Comparison of ENCODE assay signal across 31 mouse cellular contexts in genomic region chr11:23994160-23994559, GRCm38 (mm10).
DNase-seq lines count a peak whose midpoint lies in the region; ATAC-seq and TF ChIP-seq lines count a peak whose summit lies in the region.
"Had no signal": no experiment of that assay in that cellular context is flagged by ENCODE, and none has a peak within 500 bp of the region (broad histone marks: within the 10 kb centered on the region; RNA-seq: fewer than 3 reads in every experiment).

No protein-coding gene starts in this region.

- H3K4me2 ChIP-seq in intestine, embryonic 16.5 days (ENCODE audit: low read depth, low read length), result no peak overlapping the region
- H3K4me2 ChIP-seq: forebrain, embryonic 13.5 days; heart, embryonic 11.5 days; hindbrain, embryonic 12.5 days; limb, embryonic 15.5 days; liver, embryonic 13.5 days; midbrain, embryonic 13.5 days; neural tube, embryonic 13.5 days had no signal

- no peaks in the 10 kb centered on the region for H3K9me3 ChIP-seq in intestine, embryonic 16.5 days (ENCODE audit: control insufficient read depth, low read length)
- H3K9me3 ChIP-seq: forebrain, embryonic 13.5 days; hindbrain, embryonic 12.5 days; limb, embryonic 10.5 days; limb, embryonic 15.5 days; liver, embryonic 13.5 days; midbrain, embryonic 13.5 days; neural tube, embryonic 13.5 days had no signal

- H3K9ac ChIP-seq in intestine, embryonic 16.5 days (ENCODE audit: low read depth, low read length), result no peak overlapping the region
- H3K9ac ChIP-seq: forebrain, embryonic 13.5 days; hindbrain, embryonic 12.5 days; limb, embryonic 15.5 days; liver, embryonic 13.5 days; midbrain, embryonic 13.5 days; neural tube, embryonic 13.5 days had no signal

- H3K36me3 ChIP-seq in intestine, embryonic 16.5 days (ENCODE audit: control insufficient read depth, insufficient read depth, low read length), result no peaks in the 10 kb centered on the region
- H3K36me3 ChIP-seq: hindbrain, embryonic 12.5 days; limb, embryonic 10.5 days; limb, embryonic 15.5 days; liver, embryonic 13.5 days; midbrain, embryonic 13.5 days; neural tube, embryonic 13.5 days had no signal

- peak in 1 of 2 experiments; percentile 32 for DNase-seq in layer of hippocampus, adult 2 months (ENCODE audit: low spot score in 2 of 2)
- DNase-seq in layer of hippocampus, adult 11-12 months (ENCODE audit: low spot score), result no peak
- peak; percentile 34 to 36 for DNase-seq in right cerebral cortex, adult 2 months (ENCODE audit: low spot score in 2 of 2)
- no peak for DNase-seq in right cerebral cortex, postnatal 10 days (ENCODE audit: low spot score in 2 of 2)
- DNase-seq in telencephalon, adult 2 months (ENCODE audit: low read depth, low spot score), result peak; percentile 60
- DNase-seq in gastrocnemius, postnatal 10 days, result no peak
- DNase-seq: adrenal gland, adult 2 months; adrenal gland, postnatal 36 days; B cell, adult 2 months; cerebellum, adult 8-10 months; cerebellum, postnatal 36 days; gastrocnemius, postnatal 36 days; heart, adult 18-20 months; heart, postnatal 36 days; kidney, adult 11 months; kidney, postnatal 14 days; liver, embryonic 13.5 days; lung, adult 18-20 months; lung, postnatal 4 days; thymus, postnatal 14 days had no signal

- peak; percentile 82 for ATAC-seq in intestine, embryonic 16.5 days
- ATAC-seq: activated CD4-positive, CD25-positive, alpha-beta regulatory T cell, adult 4 months; forebrain, embryonic 13.5 days; hindbrain, postnatal 0 days; lung, postnatal 0 days; midbrain, embryonic 13.5 days had no signal

- no peak overlapping the region for H3K4me3 ChIP-seq in layer of hippocampus, adult 2 months
- H3K4me3 ChIP-seq in intestine, embryonic 16.5 days (ENCODE audit: low read length), result no peak overlapping the region
- H3K4me3 ChIP-seq: forebrain, embryonic 13.5 days; hindbrain, embryonic 12.5 days; limb, embryonic 10.5 days; limb, embryonic 15.5 days; liver, embryonic 13.5 days; midbrain, embryonic 13.5 days; neural tube, embryonic 13.5 days had no signal

- H3K4me1 ChIP-seq in intestine, embryonic 16.5 days (ENCODE audit: control insufficient read depth, insufficient read depth, low read length), result no peaks in the 10 kb centered on the region
- H3K4me1 ChIP-seq: hindbrain, embryonic 12.5 days; limb, embryonic 15.5 days; liver, embryonic 13.5 days; midbrain, embryonic 13.5 days; neural tube, embryonic 13.5 days had no signal

- H3K27me3 ChIP-seq in intestine, embryonic 16.5 days (replicated peaks; ENCODE audit: control insufficient read depth, insufficient read depth, low read length), result no peaks in the 10 kb centered on the region
- H3K27me3 ChIP-seq: forebrain, embryonic 13.5 days; hindbrain, embryonic 12.5 days; limb, embryonic 15.5 days; liver, embryonic 13.5 days; midbrain, embryonic 13.5 days; neural tube, embryonic 13.5 days had no signal

- TF ChIP-seq CTCF in layer of hippocampus, adult 2 months (conservative IDR thresholded peaks at IDR 0.05), result no peak

- 0 out of 2 replicates have a peak overlapping the region, but pooled peaks have one; percentile 10 for H3K27ac ChIP-seq in layer of hippocampus, adult 2 months
- H3K27ac ChIP-seq in intestine, embryonic 16.5 days (ENCODE audit: low read length), result no peak overlapping the region
- H3K27ac ChIP-seq: forebrain, embryonic 13.5 days; hindbrain, embryonic 12.5 days; hindbrain, postnatal 0 days; limb, embryonic 10.5 days; limb, embryonic 15.5 days; liver, embryonic 13.5 days; midbrain, embryonic 13.5 days; neural tube, embryonic 13.5 days had no signal

Comparison
In these comparisons a context has a peak if more than half of its experiments do, and no peak if none do; other contexts are left out.
1. DNase-seq: peak in right cerebral cortex, adult 2 months (2 of 2) and telencephalon, adult 2 months (single experiment); none in layer of hippocampus, adult 11-12 months (single experiment), right cerebral cortex, postnatal 10 days (0 of 2) and gastrocnemius, postnatal 10 days (single experiment).